Comparison of ENCODE assay signal across 21 mouse cellular contexts in the genomic region with DNA sequence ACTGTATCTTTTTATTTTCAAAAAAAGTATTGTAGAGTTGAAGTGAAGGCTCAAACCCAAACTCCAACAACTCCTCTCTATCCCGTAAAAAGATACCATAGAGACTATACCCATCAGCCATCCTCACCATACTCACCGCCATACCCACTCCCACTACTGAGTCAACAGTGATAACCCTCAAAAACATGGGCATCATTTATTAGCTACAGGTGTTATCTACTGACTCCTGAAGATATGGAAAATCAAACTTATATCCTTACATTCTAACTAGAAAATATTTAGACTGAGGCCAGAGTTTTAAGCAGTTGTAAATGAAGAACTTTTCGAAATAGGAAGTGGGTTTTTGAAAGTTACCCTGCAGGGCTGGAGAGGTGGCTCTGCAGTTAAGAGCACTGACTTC.
"Had no signal": no experiment of that assay in that cellular context is flagged by ENCODE, and none has a peak within 500 bp of the region (broad histone marks: within the 10 kb centered on the region; RNA-seq: fewer than 3 reads in every experiment).

No protein-coding gene starts in this region.

- H3K36me3 ChIP-seq: lung, embryonic 15.5 days; midbrain, embryonic 15.5 days; stomach, embryonic 15.5 days had no signal

- H3K4me1 ChIP-seq: lung, embryonic 15.5 days; midbrain, embryonic 13.5 days; midbrain, embryonic 15.5 days; neural tube, embryonic 12.5 days; stomach, embryonic 15.5 days had no signal

- H3K4me2 ChIP-seq: lung, embryonic 15.5 days; midbrain, embryonic 11.5 days; midbrain, embryonic 13.5 days; midbrain, embryonic 15.5 days; neural tube, embryonic 12.5 days; stomach, embryonic 15.5 days had no signal

- ATAC-seq: lung, postnatal 0 days; midbrain, embryonic 13.5 days; midbrain, embryonic 15.5 days had no signal

- H3K9me3 ChIP-seq: lung, embryonic 15.5 days; midbrain, embryonic 13.5 days; midbrain, embryonic 15.5 days; neural tube, embryonic 12.5 days; stomach, embryonic 15.5 days had no signal

- DNase-seq: lung, adult 2 months; lung, postnatal 14 days; lung, postnatal 36 days; retina, postnatal 1 day; right cerebral cortex, adult 18-20 months; right cerebral cortex, postnatal 25 days; right cerebral cortex, postnatal 4 days; spleen, adult 18-20 months; thymus, adult 2 months; thymus, postnatal 25 days; thymus, postnatal 4 days had no signal

- H3K27me3 ChIP-seq: lung, embryonic 15.5 days; megakaryocyte, embryonic 14.5 days; midbrain, embryonic 13.5 days; midbrain, embryonic 15.5 days; neural tube, embryonic 12.5 days; stomach, embryonic 15.5 days had no signal

- H3K27ac ChIP-seq: macrophage; midbrain, embryonic 13.5 days; midbrain, embryonic 15.5 days; neural tube, embryonic 12.5 days; stomach, embryonic 15.5 days; stomach, postnatal 0 days had no signal

- H3K9ac ChIP-seq: lung, embryonic 15.5 days; midbrain, embryonic 13.5 days; midbrain, embryonic 15.5 days; neural tube, embryonic 12.5 days; stomach, embryonic 15.5 days had no signal

- H3K4me3 ChIP-seq: lung, embryonic 15.5 days; midbrain, embryonic 13.5 days; midbrain, embryonic 15.5 days; neural tube, embryonic 12.5 days; stomach, embryonic 15.5 days had no signal
